Mouse (Mus musculus) hindbrain, embryonic 14.5 days (tissue): Measurements from ENCODE around the gene Il1f6. TPM values are rescaled to one million over a fixed set of nuclear protein-coding genes. Genes with fewer than 3 reads are reported as not detected.

ENCODE experiments used
- ATAC-seq: fragments of 200-750 bp; cut with Nextera tagmentation; 2 replicates; pipeline ENCODE4 v1.8.0; 2017; ENCODE audit warnings: moderate number of reproducible peaks, mild to moderate bottlenecking, moderate TSS enrichment, moderate library complexity; ENCODE audit not compliant: low FRiP score
- DNase-seq: peaks from one replicate; pipeline ENCODE4 v3.0.0-alpha.2; 2015; ENCODE audit warnings: low spot score
- H3K27ac ChIP-seq: fragments of 300-500 bp; sonication (generic); 2 replicates; pipeline ENCODE4 v1.5.1; 2014; ENCODE audit warnings: mild to moderate bottlenecking, moderate library complexity
- H3K27me3 ChIP-seq: fragments of 300-500 bp; sonication (generic); 2 replicates; pipeline ENCODE4 v1.6.1; 2014; ENCODE audit warnings: mild to moderate bottlenecking, low read length, mixed read lengths; ENCODE audit not compliant: control insufficient read depth, insufficient read depth
- H3K36me3 ChIP-seq: fragments of 300-500 bp; sonication (generic); replicated peaks from 2 replicates; pipeline ENCODE4 v1.6.1; 2014; ENCODE audit not compliant: control insufficient read depth, insufficient read depth
- H3K4me1 ChIP-seq: fragments of 300-500 bp; sonication (generic); replicated peaks from 2 replicates; pipeline ENCODE4 v1.6.1; 2014; ENCODE audit warnings: antibody characterized with exemption, low read length, mixed read lengths; ENCODE audit not compliant: control insufficient read depth, insufficient read depth
- H3K4me2 ChIP-seq: fragments of 300-500 bp; sonication (generic); replicated peaks from 2 replicates; pipeline ENCODE4 v1.6.1; 2014; ENCODE audit warnings: mild to moderate bottlenecking, moderate library complexity
- H3K4me3 ChIP-seq: fragments of 300-500 bp; sonication (generic); replicated peaks from 2 replicates; pipeline ENCODE4 v1.5.1; 2014; ENCODE audit warnings: mild to moderate bottlenecking, low read length
- H3K9ac ChIP-seq: fragments of 300-500 bp; sonication (generic); 2 replicates; pipeline ENCODE4 v1.6.1; 2014
- H3K9me3 ChIP-seq: fragments of 300-500 bp; sonication (generic); 2 replicates; pipeline ENCODE4 v1.6.1; 2016; ENCODE audit warnings: low read length; ENCODE audit not compliant: control insufficient read depth
- WGBS: fragments of 180-500 bp; shearing (Covaris S2); extraction: QIAGEN DNeasy Blood & Tissue Kit; methylation state at CpG from one replicate; pipeline ENCODE4 v1.1.7; 2014; 5-methylcytosine and 5-hydroxymethylcytosine counted together
- polyA plus RNA-seq: library from polyadenylated mRNA; unstranded; fragments of >200 nt; fragmentation: Nextera tagmentation; extraction: Ambion mirVana; gene quantifications from 2 replicates; pipeline ENCODE4 v1.2.1, GENCODE M21; 2014

Gene Il1f6
- polyA plus RNA-seq, 1 experiment from 2014 or later: not detected

DNA sequence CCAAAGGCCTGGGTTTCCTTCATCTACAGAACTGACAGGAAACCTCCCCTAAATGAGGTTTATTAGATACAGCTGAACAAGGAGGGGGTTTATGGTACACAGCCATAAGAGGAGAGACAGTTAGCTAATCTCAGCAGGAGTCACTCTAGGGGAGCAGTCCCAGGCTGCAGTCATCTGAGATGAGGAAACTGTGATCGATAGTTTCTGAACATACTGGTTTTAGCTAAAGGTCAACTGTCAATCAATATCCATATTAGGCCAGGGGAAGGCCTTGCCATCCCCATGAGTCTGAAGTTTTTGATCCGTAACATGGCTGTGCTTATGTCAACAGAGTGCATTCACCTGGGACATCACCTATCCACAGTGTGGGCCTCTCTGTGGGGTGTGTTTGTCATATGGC lies 58.4 kb downstream of the Il1f6 start:
- ATAC-seq (no peak), DNase-seq (no peak)
- Histone ChIP-seq H3K36me3 (no peaks in the 10 kb centered on the region), H3K4me1 (no peaks in the 10 kb centered on the region), H3K4me2 (no peak overlapping the region), H3K9ac (no peak overlapping the region), H3K4me3 (no peak overlapping the region), H3K27ac (no peak overlapping the region), H3K9me3 (no peaks in the 10 kb centered on the region), H3K27me3 (no peaks in the 10 kb centered on the region)
- WGBS: 79% methylated on average over 2 of the region's 2 CpGs

DNA sequence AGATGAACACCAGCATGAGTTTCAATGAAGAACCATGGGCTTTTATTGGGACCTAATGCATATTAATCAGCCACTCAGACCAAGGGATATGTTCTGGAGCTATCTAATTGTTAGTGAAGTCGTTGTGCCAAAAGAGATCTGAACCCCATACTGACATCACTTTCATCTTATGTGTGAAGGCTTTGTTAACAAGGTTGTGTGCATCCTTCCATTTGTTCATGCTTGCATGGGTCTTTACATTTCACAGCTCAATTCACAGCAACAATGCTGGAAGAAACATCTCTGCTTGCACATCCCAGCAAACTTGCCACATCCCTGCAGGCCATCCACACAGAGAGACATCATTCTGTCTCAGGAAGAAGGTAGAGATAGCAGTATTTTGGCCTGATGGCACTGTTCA lies 59.9 kb downstream of the Il1f6 start:
- Histone ChIP-seq H3K4me1 (no peaks in the 10 kb centered on the region), H3K4me3 (no peak overlapping the region), H3K27me3 (no peaks in the 10 kb centered on the region), H3K9ac (no peak overlapping the region), H3K36me3 (no peaks in the 10 kb centered on the region), H3K27ac (no peak overlapping the region), H3K4me2 (no peak overlapping the region), H3K9me3 (no peaks in the 10 kb centered on the region)
- no peak for DNase-seq
- 8% methylated on average over 1 of the region's 1 CpGs for WGBS
- ATAC-seq: no peak

Other genes with a start within 250 kb of the Il1f6 start
- 12.4 and 13.9 TPM in 2 replicates for gene Hnmt, start 166.0 kb upstream of the Il1f6 start, polyA plus RNA-seq
- gene Tbpl2, start 118.8 kb upstream of the Il1f6 start, polyA plus RNA-seq: not detected in 2 replicates
- not detected in 2 replicates for gene Il1f8, start 62.3 kb upstream of the Il1f6 start, polyA plus RNA-seq
- gene Il1f9, start 28.9 kb upstream of the Il1f6 start, polyA plus RNA-seq: not detected in 2 replicates
- gene Il1f5, start 61.5 kb downstream of the Il1f6 start, polyA plus RNA-seq: not detected in 2 replicates
- not detected in 2 replicates for gene Il1f10, start 75.8 kb downstream of the Il1f6 start, polyA plus RNA-seq
- not detected in 2 replicates for gene Il1rn, start 121.4 kb downstream of the Il1f6 start, polyA plus RNA-seq
- gene Psd4, start 152.2 kb downstream of the Il1f6 start, polyA plus RNA-seq: 0.44 and 1.4 TPM in 2 replicates